Mouse (Mus musculus) gastrocnemius, postnatal 4 days (tissue): ENCODE data around the gene Tbc1d23. TPM values are rescaled to one million over a fixed set of nuclear protein-coding genes. Genes with fewer than 3 reads are reported as not detected.
A peak's percentile ranks its signal among the peaks of the same experiment; 100 is the strongest.

Experiments
- DNase-seq, 2 experiments: peaks; one replicate each; pipeline ENCODE4 v3.0.0; 2021 to 2022; ENCODE audit warnings: low spot score in 2 of 2, mixed read lengths in 2 of 2
- total RNA-seq, 2 experiments: library from RNA; stranded (reverse); gene quantifications; 2 replicates each; pipeline ENCODE4 v1.2.3; 2021

The Tbc1d23 gene
- total RNA-seq, 2 experiments from 2014 or later = 38.6 to 44.3 TPM

DNA sequence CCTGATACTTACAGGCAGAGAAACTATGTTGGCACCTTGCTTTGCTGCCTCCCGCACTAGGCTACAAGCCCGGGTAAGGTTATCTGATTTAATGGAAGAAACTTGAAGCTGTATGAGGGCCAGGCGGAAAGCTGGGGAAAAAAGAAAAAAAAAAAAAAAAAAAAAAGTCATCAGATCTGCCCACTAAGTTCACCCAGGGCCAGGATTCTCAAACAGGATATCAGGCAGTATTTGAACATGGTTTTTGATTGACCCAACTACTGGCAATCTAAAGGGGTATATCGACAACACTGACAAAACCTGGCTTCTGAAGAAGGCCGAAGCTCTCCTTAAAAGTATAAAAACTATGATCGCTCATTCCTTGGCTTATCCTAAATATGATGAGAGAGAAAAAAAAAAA is 65.2 kb downstream of the Tbc1d23 start:
- DNase-seq = no peak

DNA sequence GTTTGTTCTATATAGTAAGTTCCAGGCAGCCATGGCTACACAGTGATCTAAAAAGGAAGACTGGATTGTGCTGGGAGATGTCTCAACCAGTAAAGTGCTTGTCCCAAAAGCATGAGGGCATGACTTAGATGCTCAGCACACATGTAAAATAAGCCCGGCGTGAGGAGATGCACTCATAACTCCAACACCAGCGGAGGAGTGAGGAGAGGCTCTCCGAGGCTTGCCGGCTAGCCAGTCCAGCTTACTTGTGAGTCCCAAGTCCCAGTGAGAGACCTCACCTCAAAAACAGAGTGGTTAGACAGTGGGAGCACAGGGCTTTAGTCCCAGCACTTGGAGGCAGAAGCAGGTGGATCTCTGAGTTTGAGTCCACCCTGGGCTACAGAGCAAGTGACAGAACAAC is 66.1 kb downstream of the Tbc1d23 start:
- no peak for DNase-seq

DNA sequence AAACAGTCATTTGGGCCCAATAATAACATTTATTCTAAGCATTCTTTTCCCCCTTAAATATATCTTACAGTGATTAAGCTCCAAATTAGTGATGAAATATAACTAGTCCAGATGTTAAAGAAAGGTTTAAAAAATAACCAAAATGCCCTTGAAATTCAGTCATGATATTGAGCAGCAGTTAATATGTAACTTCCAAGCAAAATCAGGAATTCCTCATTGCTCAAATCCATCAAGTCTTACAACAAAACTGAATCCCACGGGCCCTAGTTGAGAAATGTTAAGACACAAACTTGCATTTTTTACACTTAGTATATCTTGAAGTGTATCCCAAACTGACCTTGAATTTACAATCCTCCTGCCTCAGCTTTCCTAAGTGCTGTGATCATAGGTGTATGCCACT is 67.6 kb downstream of the Tbc1d23 start:
- DNase-seq = no peak

DNA sequence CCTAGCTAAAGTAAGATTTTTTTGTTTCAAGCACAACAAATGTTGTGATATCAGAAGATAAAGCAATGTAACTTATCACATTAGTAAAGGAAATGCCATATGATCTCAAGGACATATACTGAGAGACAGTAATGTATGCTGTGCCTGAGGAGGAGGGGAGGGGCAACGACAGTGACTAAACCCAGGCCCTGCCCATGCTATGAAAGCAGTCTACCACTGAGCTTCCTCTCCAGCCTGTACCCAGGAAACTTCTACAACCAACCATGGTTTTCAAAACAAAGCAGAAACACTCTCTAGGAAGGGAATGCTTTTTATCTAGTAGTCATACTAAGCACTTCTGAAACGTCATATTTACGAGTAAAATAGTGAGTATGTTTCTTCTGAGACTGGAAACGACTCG is 68.5 kb downstream of the Tbc1d23 start:
- DNase-seq = no peak

DNA sequence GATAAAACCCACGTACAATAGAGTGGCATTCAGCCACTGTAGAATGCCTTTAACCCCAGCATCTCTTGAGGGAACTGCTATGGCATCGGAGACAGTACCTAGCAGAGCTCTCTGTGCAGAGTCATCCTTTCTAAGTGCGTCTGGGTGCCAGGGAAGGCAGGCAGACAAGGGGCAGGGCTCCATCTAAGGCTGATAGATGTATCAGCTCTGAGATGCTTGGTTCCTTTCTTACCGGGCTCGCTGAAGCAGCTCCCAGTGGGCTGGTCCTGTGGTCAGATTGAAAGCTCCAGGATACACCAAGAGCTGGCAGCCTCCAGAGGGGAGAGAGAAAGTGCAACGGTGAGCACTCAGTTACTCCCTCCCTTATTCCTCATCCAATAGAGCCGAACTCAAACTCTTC is 71.5 kb downstream of the Tbc1d23 start:
- no peak for DNase-seq

DNA sequence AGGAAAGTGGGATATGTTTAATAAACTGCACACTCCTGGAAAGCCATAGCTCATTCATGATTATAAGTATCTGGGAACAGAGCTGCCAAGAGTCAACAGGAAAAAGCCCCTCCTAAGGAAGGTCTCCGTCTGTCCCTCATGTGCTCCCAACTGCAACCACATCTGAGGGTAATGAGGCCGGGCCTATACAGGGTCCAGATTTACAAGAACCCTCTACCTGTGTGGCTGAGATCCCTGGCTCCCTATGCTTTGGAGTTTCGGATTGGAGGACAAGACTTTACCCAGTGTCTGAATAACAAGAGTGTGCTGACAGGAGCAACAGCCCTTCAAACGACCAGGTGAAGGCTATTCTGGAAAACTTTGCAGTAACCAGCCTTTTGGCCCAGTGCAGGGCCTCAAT is 73.6 kb downstream of the Tbc1d23 start:
- DNase-seq = no peak

DNA sequence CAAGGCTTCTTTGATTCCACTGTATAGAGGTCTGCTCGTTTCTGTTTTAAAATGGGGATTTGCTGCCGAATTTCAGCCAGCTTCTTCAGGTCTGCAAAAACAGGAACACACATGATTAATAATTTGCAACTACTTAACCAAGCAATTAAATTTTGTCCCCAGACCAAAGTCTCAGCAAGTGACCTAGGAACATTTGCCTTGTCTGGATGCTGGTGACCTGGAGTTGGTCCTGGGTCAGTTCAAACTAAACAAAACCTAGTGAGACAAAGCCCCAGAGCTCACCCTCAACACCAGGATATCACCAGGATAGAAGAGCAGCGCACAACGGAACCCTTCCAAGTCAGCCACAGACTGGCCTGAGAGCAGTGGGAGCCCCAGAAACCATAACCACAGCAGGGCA is 74.2 kb downstream of the Tbc1d23 start:
- no peak for DNase-seq

DNA sequence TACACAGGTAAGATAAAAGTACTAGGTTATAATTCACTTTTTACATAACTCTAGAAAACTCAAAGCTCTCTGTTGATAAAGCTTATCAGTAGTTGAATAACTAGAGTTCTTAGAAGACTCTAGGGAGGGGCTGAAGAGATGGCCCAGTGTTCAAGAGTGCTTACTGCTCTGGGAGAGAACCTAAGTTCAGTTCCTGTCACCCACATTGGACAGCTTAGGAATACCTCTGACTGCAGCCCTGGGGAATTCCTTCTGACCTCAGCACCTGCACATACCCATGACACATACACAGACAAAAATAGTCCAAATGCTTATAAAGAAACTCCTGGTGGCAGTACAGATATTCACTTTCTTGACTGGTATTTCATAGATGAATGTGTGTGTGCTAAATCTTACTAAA is 75.4 kb downstream of the Tbc1d23 start:
- DNase-seq = no peak

DNA sequence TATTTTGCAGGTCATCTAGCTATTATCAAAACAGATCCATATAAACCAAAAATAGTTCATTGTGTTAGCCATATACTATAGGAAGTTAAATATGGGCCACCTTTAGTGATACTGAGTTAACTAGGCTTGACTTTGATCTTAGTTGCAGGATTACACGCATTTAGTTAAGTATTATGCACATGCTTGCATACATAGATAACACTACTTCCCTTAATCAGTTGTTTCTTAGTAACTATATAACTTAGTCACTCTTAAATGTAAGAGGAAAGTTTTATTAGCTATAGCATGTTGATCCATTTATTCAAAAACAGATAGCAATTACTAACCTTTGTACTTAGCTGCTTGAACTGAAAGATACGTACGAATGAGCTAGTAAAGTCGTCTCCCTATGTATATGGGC is 79.9 kb downstream of the Tbc1d23 start:
- DNase-seq = no peak

DNA sequence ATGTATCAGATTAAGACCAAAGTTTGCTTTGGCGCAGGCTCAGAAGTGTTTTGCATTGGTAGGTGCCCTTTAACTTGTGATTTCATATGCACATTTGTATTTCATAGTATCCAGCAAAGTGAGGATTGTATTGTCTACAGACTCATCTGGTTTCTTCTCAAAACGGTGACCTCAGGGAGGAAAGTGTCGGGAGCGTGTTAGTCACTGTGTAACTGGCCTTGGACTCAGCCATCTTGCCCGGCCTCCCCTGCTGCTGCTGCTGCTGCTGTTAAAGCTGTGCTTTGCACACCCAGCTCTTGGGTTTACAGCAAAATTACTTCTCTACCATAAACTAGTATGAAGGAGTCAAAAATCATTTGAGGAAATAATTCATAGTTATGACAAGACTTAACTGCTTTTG is 86.6 kb downstream of the Tbc1d23 start:
- DNase-seq = no peak

DNA sequence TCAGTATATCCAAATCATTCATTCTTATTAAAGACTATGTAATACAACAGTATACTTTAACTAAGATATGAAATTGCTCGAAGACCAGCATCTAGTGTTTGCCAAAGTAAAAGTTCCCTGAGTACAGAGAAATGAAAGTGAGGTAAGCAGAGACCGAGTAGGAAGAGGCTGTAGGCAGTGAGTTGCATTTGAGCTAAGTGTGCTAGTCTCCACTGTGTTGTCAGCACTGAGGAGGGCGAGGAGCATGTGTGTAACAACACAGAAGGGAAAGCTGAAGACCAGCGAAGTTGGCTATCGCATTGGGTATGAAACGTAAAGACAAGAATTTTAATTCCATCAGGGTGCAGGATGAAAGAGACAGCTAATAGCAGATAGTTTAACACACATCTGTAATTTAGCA is 97.7 kb downstream of the Tbc1d23 start:
- DNase-seq = no peak

DNA sequence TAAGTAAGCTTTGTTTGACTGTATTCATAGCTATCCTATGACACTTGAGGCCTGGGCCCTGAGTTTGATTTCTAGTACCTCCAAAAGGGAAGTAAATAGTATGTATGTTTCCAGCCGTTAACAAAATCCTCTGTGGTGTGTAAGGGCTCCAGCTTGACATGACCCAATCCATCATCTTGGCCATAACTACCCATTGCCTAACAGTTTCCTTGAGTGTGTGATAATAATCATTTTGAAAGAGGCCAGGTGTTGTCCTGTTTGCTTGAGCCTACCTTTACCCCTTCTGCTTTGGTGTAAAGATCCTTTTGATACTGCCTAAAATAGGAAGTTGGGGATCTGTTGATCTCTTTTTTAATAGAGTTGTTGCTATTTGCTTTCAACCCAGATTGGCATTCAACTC is 99.0 kb downstream of the Tbc1d23 start:
- DNase-seq = no peak

DNA sequence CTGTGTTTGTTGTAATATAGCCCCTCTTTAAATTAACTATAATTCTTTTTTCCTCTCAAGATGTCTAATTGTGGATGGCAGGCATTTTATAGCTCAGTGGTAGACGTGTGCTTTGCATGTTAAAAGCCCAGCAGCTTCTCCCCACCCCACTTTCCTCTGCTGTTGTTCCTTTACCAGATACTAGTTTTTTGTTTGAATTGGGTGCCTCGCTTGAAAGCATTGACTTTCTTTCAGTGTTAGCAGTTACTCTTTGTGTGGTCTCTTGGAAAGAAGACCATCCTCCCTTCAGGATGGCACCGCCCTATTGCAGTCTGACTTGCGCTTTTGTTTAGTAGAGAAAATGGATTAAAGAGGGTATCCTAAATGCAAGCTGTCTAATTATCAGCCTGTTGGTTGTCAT is 99.8 kb downstream of the Tbc1d23 start:
- DNase-seq = no peak

DNA sequence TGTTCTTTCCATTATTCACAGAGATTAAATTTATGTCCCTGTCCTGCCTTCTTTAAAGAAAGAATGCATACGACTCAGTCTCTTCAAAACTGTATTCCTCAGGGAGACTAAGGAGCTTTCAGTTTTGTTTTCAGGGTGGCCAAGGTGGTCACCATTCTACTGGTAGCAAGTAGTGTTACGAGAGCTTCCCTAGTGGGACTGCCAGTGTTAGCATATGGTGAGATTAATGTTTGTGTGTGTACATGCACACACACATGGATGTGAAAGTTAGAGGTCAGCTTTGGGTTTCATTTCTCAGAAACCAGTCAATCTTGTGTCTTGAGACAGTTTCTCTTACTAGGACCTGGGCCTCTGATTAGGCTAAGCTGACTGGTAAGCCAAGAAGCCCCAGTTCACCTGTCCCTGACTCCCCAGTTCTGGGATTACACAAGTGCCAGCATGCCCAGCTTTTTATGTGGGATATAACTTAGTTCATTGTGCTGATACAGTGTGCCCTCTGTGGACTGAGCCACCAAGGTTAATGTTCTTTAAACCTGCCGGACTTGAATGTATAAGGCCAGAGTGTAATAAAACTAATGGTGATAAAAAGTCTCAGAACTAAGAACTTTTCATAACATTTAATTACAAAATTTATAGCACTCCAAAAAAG is 100.4 kb downstream of the Tbc1d23 start:
- no peak for DNase-seq

DNA sequence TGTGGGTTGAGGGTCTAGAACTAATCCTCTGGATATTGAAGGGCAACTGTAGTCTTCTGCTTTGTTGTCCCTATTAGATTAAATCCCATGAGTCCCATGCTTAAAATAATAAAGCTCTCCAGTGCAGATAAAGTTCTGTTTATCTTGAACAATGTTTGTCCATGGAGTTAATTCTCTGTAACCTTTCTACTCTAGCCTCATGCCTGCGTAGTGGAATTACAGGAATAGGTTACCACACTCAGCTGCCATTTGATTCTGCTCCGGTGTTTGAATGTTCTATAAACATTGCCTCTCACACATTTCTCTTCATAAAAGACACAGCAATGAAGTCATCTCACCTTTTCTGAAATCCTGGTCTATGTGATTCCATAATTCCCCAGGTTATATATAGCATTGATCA is 103.5 kb downstream of the Tbc1d23 start:
- no peak for DNase-seq

DNA sequence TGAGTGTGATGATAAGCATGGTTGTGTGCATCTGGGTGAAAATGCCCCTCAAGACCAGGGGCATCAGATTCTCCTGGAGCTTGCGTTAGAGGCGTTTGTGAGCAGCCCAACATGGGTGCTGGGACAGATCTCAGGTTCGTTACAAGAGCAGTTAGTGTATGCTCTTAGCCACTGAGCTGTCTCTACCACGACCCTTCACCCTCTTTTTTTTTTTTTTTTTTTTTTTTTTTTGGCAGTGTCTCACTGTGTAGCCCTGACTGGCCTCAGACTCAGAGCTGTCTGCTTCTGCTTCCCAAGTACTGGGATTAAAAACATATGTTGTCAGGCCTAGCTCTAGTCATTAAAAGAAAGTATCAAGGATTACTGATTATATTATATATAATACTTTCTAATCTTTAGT is 105.0 kb downstream of the Tbc1d23 start:
- no peak for DNase-seq

DNA sequence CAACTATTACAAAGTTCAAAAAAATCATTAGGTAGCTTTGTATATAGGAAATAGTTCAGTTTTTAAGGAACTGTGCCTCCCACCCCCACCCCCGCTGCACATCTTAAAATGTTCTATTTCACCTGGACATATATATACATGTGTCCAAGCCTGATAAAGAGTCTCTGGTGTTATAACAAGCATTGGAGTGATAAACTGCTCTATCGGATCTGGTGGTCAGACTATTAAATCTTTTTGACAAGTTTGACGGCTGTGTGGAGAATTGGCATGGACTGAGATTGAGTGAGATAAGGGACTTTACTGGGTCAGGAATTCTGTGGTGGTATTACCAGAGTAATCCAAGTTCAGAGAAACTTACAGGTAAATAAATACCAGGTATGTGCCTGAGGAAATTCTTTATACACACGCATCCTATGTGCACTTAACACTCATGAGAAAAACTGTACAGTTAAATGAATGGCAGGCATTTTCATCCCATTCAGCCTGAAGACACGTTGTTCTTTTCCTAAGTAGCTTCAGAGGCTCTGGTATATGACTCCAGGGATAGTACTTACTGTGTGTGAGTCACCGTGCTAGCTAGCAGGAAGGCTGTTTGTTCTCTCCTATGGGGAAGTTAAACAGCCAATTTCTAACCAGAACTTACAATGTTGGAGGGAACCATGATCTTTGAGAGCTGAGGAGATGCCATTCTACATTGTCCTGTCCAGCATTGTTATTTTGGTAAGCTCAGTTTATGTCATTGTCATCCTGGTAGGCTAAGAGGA is 108.4 kb downstream of the Tbc1d23 start:
- no peak for DNase-seq

DNA sequence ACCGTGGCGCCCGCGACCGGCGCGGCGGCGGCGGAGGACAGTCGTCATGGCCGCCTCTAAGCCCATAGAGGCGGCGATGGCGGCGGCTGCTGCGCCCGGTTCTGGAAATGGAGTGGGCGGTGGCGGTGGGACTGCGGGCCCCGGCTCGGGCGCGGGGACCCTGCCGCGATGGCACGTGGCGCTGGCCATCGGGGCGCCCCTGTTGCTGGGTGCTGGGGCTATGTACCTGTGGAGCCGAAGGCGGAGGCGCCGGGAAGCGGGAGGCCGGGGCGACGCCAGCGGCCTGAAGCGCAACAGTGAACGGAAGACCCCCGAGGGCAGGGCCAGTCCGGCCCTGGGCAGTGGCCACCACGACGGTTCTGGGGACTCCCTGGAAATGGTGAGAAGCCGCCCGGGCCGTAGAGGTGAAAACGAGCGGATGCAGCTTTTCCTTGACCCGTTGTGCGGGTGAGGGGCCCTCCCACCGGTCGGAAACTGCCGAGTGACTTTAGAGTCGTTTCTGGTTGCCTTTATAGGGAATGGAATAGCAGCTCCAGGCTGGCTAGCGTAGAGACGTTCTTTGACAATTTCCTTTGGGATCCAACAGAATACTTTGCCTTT is 109.4 kb downstream of the Tbc1d23 start:
- no peak for DNase-seq

DNA sequence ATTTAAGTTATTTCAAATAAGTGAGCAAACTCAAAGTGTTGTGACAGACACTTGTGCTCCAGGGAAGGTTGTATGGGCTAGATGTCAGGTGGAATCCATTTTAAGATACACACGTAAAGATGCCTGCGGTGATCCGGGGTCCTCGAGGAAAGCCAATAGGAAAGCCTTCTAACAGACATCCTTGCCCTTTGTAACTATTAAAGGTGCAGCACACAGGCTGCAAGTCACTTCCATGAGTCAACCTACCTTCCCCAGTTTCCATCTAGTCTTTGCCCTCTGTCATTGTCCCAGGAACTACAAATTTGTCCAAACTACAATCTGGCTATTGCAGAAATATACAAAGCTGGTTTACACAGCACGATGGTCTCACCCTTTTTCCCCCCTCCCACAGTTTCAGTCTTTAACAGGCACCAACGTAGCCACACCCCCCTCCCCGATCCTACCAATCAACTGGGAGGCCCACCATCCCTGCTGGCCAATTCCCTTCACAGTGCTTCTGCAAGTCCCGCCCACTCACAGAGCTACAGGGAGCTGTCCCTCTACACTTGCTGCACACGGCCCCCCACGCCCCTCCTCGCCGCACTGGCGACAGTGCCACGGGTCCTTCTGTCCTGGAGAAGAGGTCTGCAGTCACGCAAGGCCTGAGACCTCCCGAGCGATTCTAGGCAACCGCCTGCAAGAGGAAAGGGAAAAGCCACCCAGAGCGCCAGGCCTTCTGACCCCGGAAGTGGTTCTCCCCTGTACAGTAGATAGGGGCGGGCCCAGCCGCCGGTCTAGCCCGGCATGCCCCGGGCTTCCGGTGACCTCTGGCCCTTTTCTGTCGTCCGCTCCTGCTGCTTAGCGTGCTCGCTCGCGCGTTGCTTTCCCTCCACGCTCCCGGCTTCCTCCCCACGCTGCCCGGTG is 110.1 kb downstream of the Tbc1d23 start, which contains the start of gene Tomm70a:
TSS of gene Tomm70a (plus strand) at position 791 of the 903 bp plus-strand sequence.
- peak; percentile 83 to 92 for DNase-seq
